Mouse (Mus musculus) left cerebral cortex, adult 9 months (tissue): ENCODE data around the gene Foxp1.

Source experiments
- DNase-seq, 2 experiments: peaks; one replicate each; pipeline ENCODE4 v3.0.0; 2022; ENCODE audit warnings: low spot score in 2 of 2

The Foxp1 gene

GRCm38 (mm10) chr6:99207226-99207885, 315.2 kb downstream of the Foxp1 start:
- no peak for DNase-seq

- DNase-seq = no peak
These were observed 316.1 kb downstream of the Foxp1 start for GRCm38 (mm10) chr6:99206437-99206870.

GRCm38 (mm10) chr6:99205587-99206436, 316.7 kb downstream of the Foxp1 start:
- no peak for DNase-seq

GRCm38 (mm10) chr6:99204780-99205586, 317.5 kb downstream of the Foxp1 start:
- DNase-seq = no peak

- no peak for DNase-seq
These were observed 318.3 kb downstream of the Foxp1 start for GRCm38 (mm10) chr6:99204052-99204779.

- no peak for DNase-seq
These were observed 319.3 kb downstream of the Foxp1 start for GRCm38 (mm10) chr6:99203231-99203630.

GRCm38 (mm10) chr6:99202781-99203180, 319.7 kb downstream of the Foxp1 start:
- DNase-seq = no peak

- DNase-seq = no peak
These were observed 321.2 kb downstream of the Foxp1 start for GRCm38 (mm10) chr6:99201271-99201705.

GRCm38 (mm10) chr6:99200656-99201055, 321.9 kb downstream of the Foxp1 start:
- DNase-seq = no peak

GRCm38 (mm10) chr6:99199277-99199676, 323.2 kb downstream of the Foxp1 start:
- DNase-seq = no peak

GRCm38 (mm10) chr6:99193697-99194096, 328.8 kb downstream of the Foxp1 start:
- DNase-seq = no peak

GRCm38 (mm10) chr6:99191636-99192137, 330.8 kb downstream of the Foxp1 start:
- DNase-seq = no peak

- no peak for DNase-seq
These were observed 331.4 kb downstream of the Foxp1 start for GRCm38 (mm10) chr6:99191041-99191635.

- DNase-seq = no peak
These were observed 332.6 kb downstream of the Foxp1 start for GRCm38 (mm10) chr6:99189967-99190366.

- no peak for DNase-seq
These were observed 333.9 kb downstream of the Foxp1 start for GRCm38 (mm10) chr6:99188366-99189216.

- no peak for DNase-seq
These were observed 334.6 kb downstream of the Foxp1 start for GRCm38 (mm10) chr6:99187914-99188313.

- DNase-seq = no peak
These were observed 335.1 kb downstream of the Foxp1 start for GRCm38 (mm10) chr6:99187415-99187814.

GRCm38 (mm10) chr6:99186569-99186968, 336.0 kb downstream of the Foxp1 start:
- no peak for DNase-seq

GRCm38 (mm10) chr6:99185797-99186196, 336.7 kb downstream of the Foxp1 start:
- DNase-seq = no peak

GRCm38 (mm10) chr6:99184051-99184450, 338.5 kb downstream of the Foxp1 start:
- DNase-seq = no peak
